ENCODE assay signal across 10 mouse cellular contexts in the genomic region with DNA sequence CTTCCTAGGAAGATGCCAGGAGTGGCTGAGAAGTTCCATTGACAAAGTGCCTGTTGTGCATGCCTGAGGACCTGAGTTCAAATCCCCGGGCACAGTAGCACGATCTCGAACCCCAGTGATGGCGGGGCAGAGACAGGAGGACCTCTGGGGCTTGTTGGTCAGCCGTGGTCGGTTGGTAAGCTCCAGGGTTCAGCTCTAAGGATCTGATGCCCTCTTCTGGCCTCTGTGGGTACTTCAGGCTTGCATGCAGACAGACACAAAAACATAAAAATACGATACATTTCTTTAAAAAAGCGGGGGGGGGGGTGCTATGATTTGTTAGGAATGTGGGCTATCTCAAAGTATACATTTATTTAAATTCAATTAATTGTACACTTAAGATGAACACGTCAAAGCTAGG. TPM values are rescaled to one million over a fixed set of nuclear protein-coding genes. Genes with fewer than 3 reads are reported as not detected.
DNase-seq lines count a peak whose midpoint lies in the region; ATAC-seq and TF ChIP-seq lines count a peak whose summit lies in the region.
"Had no signal": no experiment of that assay in that cellular context is flagged by ENCODE, and none has a peak within 500 bp of the region (broad histone marks: within the 10 kb centered on the region; RNA-seq: fewer than 3 reads in every experiment).

No protein-coding gene starts in this region.

- no peak overlapping the region for H3K4me3 ChIP-seq in lung, embryonic 14.5 days (ENCODE audit: low read depth, low read length)
- no peak overlapping the region for H3K4me3 ChIP-seq in cortical plate, adult 2 months (ENCODE audit: insufficient read depth, low read length)
- H3K4me3 ChIP-seq: myocyte had no signal

- H3K9me3 ChIP-seq in lung, embryonic 14.5 days (ENCODE audit: low read depth, low read length): no peaks in the 10 kb centered on the region

- 58% methylated on average over 9 of the region's 9 CpGs for WGBS in lung, embryonic 14.5 days

- peak; percentile 66 for TF ChIP-seq CTCF in lung, embryonic 14.5 days (IDR thresholded peaks at IDR 0.05; ENCODE audit: low read depth)
- 0 out of 2 replicates have a peak, but pooled peaks have one; percentile 14 for TF ChIP-seq CTCF in cortical plate, adult 2 months (IDR thresholded peaks at IDR 0.05; ENCODE audit: extremely low read depth, insufficient read depth, low read length)

- no peaks in the 10 kb centered on the region for H3K36me3 ChIP-seq in lung, embryonic 14.5 days (ENCODE audit: insufficient read depth)

- no peak overlapping the region for H3K4me2 ChIP-seq in lung, embryonic 14.5 days

- no peaks in the 10 kb centered on the region for H3K27me3 ChIP-seq in lung, embryonic 14.5 days (ENCODE audit: insufficient read depth, low read length)

- no peak overlapping the region for H3K9ac ChIP-seq in lung, embryonic 14.5 days

- no peaks in the 10 kb centered on the region for H3K4me1 ChIP-seq in lung, embryonic 14.5 days (ENCODE audit: insufficient read depth)
- H3K4me1 ChIP-seq in cortical plate, adult 2 months (ENCODE audit: control insufficient read depth, insufficient read depth, low read length): peaks cover 3% of the 10 kb centered on the region

- ATAC-seq in cerebellum, adult (ENCODE audit: insufficient number of reproducible peaks, low FRiP score, low TSS enrichment): no peak
- ATAC-seq in lung, embryonic 14.5 days (ENCODE audit: insufficient read depth): no peak
- ATAC-seq in monocyte, adult 5-6 weeks (replicated peaks; ENCODE audit: insufficient number of reproducible peaks, low FRiP score, low TSS enrichment, poor library complexity, severe bottlenecking): peak; percentile 71; the same call in 1 of the 2 replicates
- ATAC-seq in inflammation-experienced regulatory T-cells, adult 6 months: no peak

- no peak for TF ChIP-seq POLR2A in cortical plate, adult 2 months (IDR thresholded peaks at IDR 0.05; ENCODE audit: extremely low read depth, insufficient read depth, low read length)

- DNase-seq in cerebellum, postnatal 10 days: peak; percentile 62 to 71
- peak; percentile 69 for DNase-seq in lung, embryonic 14.5 days
- DNase-seq in lung, adult 18-20 months: no peak
- DNase-seq in kidney, adult 11 months: no peak

- no peak overlapping the region for H3K27ac ChIP-seq in lung, embryonic 14.5 days (ENCODE audit: low read depth)
- H3K27ac ChIP-seq in cortical plate, adult 2 months (ENCODE audit: insufficient read depth, low read length): no peak overlapping the region

RNA-seq across cellular contexts. Expression of gene Chit1, which starts 11.2 kb away (rescaled TPM):
- not detected in 2 replicates for polyA plus RNA-seq in lung, embryonic 14.5 days (2014; fragmentation: Nextera tagmentation; extraction: Ambion mirVana)
- 0.13 and 0.19 TPM in 2 replicates for polyA plus RNA-seq in cortical plate, adult 2 months (2012; rRNA removed)
- total RNA-seq in monocyte, adult 5-6 weeks (2017): 0.67 to 1.4 TPM (median 0.85 TPM) in 3 replicates
- not detected for polyA plus RNA-seq in inflammation-experienced regulatory T-cells, adult 6 months (2017; shearing (Covaris generic))
- total RNA-seq: heart, postnatal 14 days had no signal

RNA-seq across cellular contexts. Expression of gene Btg2, which starts 43.3 kb away (rescaled TPM):
- 77.2 and 81.0 TPM in 2 replicates for polyA plus RNA-seq in lung, embryonic 14.5 days (2014; fragmentation: Nextera tagmentation; extraction: Ambion mirVana)
- 16.0 and 19.8 TPM in 2 replicates for polyA plus RNA-seq in cortical plate, adult 2 months (2012; rRNA removed)
- total RNA-seq in monocyte, adult 5-6 weeks (2017): 390 to 783 TPM (median 430 TPM) in 3 replicates
- 100 to 1,000 TPM; 168 to 251 (median 221) TPM for polyA plus RNA-seq in inflammation-experienced regulatory T-cells, adult 6 months (2017; shearing (Covaris generic))

RNA-seq across cellular contexts. Expression of gene Chil1, which starts 59.8 kb away (rescaled TPM):
- 0.54 TPM in 1 of 2 replicates, not detected in the other for polyA plus RNA-seq in lung, embryonic 14.5 days (2014; fragmentation: Nextera tagmentation; extraction: Ambion mirVana)
- polyA plus RNA-seq in cortical plate, adult 2 months (2012; rRNA removed): 18.0 and 18.1 TPM in 2 replicates
- total RNA-seq in monocyte, adult 5-6 weeks (2017): 0.48 TPM in 1 of 3 replicates, not detected in the others
- polyA plus RNA-seq in inflammation-experienced regulatory T-cells, adult 6 months (2017; shearing (Covaris generic)): under 1 TPM in 2 of 3 experiments, not detected in 1; 0.46 to 0.98 TPM

Comparison
In these comparisons a context has a peak if more than half of its experiments do, and no peak if none do; other contexts are left out.
1. DNase-seq: peak in cerebellum, postnatal 10 days (2 of 2) and lung, embryonic 14.5 days (single experiment); none in lung, adult 18-20 months (0 of 2) and kidney, adult 11 months (single experiment).